Mouse (Mus musculus) bone marrow, adult 2 months (tissue): ENCODE measurements around the gene Pik3c2a.

Experiments used
- CTCF ChIP-seq: fragments of 200-500 bp; IDR thresholded peaks from 2 replicates; pipeline ENCODE4 v1.5.1; 2011; ENCODE audit warnings: low read length, control low read depth; ENCODE audit not compliant: control insufficient read depth, insufficient read depth
- POLR2A ChIP-seq: fragments of 200-500 bp; IDR thresholded peaks from 2 replicates; pipeline ENCODE4 v1.6.1; 2011; ENCODE audit warnings: low read depth, mild to moderate bottlenecking, control low read depth, low read length, borderline replicate concordance; ENCODE audit not compliant: control insufficient read depth

- TF ChIP-seq CTCF (no peak), POLR2A (no peak)
These were observed 41.9 kb upstream of the Pik3c2a start for GRCm38 (mm10) chr7:116485062-116485601.
